Mouse (Mus musculus) brain, embryonic 14.5 days (tissue): ENCODE measurements around the gene Ctla4. TPM values are rescaled to one million over a fixed set of nuclear protein-coding genes. Genes with fewer than 3 reads are reported as not detected.
A peak's percentile ranks its signal among the peaks of the same experiment; 100 is the strongest.

Experiments used
- DNase-seq: peaks from one replicate; pipeline ENCODE4 v3.0.0-alpha.2; 2011; ENCODE audit warnings: low read depth
- CTCF ChIP-seq: fragments of 200-500 bp; IDR thresholded peaks from 2 replicates; pipeline ENCODE4 v1.5.1; 2012; ENCODE audit warnings: inconsistent platforms, mild to moderate bottlenecking, moderate library complexity, borderline replicate concordance; ENCODE audit not compliant: insufficient read depth, insufficient read length; ENCODE audit errors: extremely low read depth
- POLR2A ChIP-seq: fragments of 200-500 bp; IDR thresholded peaks from 2 replicates; pipeline ENCODE4 v1.6.1; 2012; ENCODE audit warnings: mild to moderate bottlenecking, inconsistent platforms, borderline replicate concordance; ENCODE audit not compliant: poor library complexity, insufficient read depth, insufficient read length, severe bottlenecking; ENCODE audit errors: extremely low read depth
- polyA plus RNA-seq: library from polyadenylated mRNA; depleted of rRNA; stranded (reverse); fragments of >200 nt; gene quantifications from 2 replicates; pipeline ENCODE4 v1.2.3, GENCODE M21; 2012; rRNA removed

Ctla4 gene
- polyA plus RNA-seq, 1 experiment = not detected

DNA sequence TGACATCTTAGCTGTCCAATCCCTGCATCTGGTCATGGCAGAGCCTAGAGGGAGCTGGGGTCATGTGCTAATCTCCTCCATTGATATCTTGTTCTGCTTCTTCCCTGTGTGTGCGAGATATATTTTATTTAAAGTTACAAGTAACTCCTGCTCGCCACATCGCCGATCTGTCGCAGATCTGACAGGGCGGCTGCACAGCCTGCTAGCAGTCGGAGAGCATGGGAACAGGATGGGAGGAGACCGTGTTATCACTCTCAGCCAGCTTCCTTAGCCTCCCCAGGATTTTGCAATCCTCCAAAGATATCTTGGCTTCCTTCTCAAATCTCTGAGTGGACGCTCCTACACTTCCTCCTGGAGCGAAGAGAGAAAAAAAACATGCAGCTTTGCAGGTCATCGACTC lies 73.7 kb downstream of the Ctla4 start:
- TF ChIP-seq POLR2A (no peak), CTCF (no peak)
- DNase-seq = no peak

DNA sequence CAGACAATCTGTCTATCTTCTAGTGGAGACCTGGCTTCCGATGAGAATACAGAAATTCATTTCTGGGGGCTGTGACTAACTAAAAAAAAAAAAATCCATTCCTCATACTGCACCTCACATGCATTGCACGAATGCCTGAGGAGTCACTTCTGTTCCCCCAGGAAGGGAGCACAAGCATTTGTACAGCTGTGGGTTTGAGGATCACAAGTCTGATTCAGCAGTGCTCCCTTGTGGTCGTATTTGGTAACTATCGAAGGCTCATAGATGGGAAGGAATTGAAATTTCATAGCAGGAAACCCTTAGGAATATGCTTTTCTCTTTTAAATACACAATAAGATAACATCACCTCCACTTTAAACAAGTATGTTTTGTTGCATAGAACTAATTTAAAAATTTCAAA lies 74.3 kb downstream of the Ctla4 start:
- DNase-seq = peak; percentile 83
- TF ChIP-seq CTCF = peak; percentile 66; the same call in 1 of the 2 replicates
- no peak for TF ChIP-seq POLR2A

DNA sequence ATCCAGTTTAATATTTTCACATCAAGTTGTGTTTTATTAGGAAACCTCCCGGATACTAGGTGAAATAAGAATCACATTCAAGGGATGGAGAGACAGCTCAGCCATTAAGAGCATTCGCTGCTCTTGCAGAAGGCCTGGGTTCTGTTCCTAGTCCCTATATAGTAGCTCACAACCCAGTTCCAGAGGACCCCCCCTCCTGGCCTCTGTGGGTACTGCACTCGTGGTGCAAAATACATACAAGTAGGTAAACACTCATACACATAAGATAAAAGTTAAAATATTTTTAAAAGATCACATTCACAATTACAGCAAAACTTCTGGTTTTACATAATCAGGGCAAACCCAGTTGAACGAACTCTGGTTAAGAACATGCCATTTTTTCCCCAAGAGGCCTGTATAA lies 75.3 kb downstream of the Ctla4 start:
- no peak for TF ChIP-seq POLR2A
- TF ChIP-seq CTCF = peak; percentile 22; the same call in 1 of the 2 replicates
- no peak for DNase-seq

Other genes starting within 250 kb of the Ctla4 start
- gene Cd28, start 170.2 kb upstream of the Ctla4 start, polyA plus RNA-seq = 0.08 and 0.14 TPM in 2 replicates
- gene Icos, start 90.9 kb downstream of the Ctla4 start, polyA plus RNA-seq = 0.11 and 0.15 TPM in 2 replicates